Mouse (Mus musculus) CH12.LX (cell line): ENCODE results near the gene Vmn1r222.

Experiments used
- CTCF ChIP-seq, 2 experiments: IDR thresholded peaks in 1 of 2; conservative IDR thresholded peaks in 1 of 2; 2 replicates each; pipeline ENCODE4 v1.5.1; 2011 to 2012; ENCODE audit warnings: low read depth in 2 of 2, low read length in 2 of 2, improper control_type of control experiment in 1 of 2, inconsistent platforms in 1 of 2, mild to moderate bottlenecking in 1 of 2, moderate library complexity in 1 of 2
- POLR2A ChIP-seq: IDR thresholded peaks from 2 replicates; pipeline ENCODE4 v1.6.1; 2011; ENCODE audit warnings: low read depth, mild to moderate bottlenecking, improper control_type of control experiment, low read length

DNA sequence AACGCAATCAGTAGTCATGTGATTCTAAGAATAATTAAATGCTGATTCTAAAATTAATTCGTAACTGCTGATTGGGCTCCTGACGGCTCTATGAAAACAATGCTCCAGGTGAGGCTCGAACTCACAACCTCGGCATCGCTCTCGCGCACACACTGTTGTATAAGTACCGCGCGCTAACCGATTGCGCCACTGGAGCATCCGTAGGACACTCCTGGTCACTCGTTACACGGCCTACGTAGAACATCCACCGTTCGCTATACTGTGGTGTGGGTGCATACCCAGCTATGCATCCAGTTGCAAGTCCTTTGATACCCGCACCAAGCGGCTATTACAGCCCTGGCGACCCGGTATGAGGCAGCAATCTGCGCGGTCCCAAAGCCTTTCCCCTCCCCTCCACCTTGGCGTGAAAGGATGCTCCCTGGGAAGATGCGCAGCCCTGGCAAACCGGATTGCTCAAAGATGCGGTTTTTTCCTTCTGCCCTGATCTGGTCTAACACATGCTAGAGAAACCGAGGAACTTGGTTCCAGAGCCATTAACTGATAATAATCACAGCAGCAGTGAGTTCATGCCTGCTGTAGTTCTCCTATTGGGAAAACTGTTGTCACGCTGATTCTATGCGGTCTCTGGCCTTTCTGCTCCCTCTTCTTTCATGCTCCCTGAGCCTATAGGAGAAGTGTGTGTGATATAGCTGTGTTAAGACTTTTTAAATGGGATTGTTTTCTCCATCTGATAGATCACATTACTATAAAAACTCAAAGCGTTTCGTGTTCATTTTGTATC lies 34.8 kb upstream of the Vmn1r222 start:
- TF ChIP-seq POLR2A (no peak), CTCF (conservative IDR thresholded peaks at IDR 0.05 in 1 of 2, IDR thresholded peaks at IDR 0.05 in 1 of 2; ENCODE audit: low read depth in 2 of 2, low read length in 2 of 2) (no peak)
